ENCODE assay signal across 25 mouse cellular contexts in the genomic region with DNA sequence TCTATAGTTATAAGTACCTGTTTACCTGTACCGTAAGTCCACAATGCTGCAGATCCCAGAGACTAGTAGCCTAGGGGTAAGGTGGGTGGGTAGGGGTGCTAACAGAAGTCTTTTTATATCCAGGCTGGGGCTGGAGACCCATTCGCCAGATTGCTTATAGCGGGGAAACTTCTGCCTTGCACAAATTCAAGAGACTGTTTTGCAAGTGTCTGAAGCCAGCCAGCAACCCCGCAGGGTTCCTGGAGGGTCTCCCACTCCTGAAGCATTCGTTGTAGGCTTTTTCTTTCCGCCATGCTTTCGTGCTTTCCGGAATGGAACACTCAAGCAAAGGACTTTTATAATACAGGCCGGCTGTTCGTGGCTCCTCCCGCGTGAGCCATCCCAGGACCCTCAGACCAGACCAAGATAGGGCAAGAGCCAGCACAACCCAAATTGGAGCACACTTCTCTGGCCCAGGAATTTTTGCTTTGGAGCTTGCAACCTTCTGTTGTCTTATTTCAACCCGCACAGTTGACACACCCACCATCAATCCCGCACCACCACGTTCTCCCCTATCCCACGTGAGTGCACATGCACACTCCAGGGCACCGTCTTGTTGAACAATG. TPM values are rescaled to one million over a fixed set of nuclear protein-coding genes. Genes with fewer than 3 reads are reported as not detected.
DNase-seq lines count a peak whose midpoint lies in the region; ATAC-seq and TF ChIP-seq lines count a peak whose summit lies in the region.
"Had no signal": no experiment of that assay in that cellular context is flagged by ENCODE, and none has a peak within 500 bp of the region (broad histone marks: within the 10 kb centered on the region; RNA-seq: fewer than 3 reads in every experiment).

No protein-coding gene starts in this region.

- no peaks in the 10 kb centered on the region for H3K9me3 ChIP-seq in forebrain, postnatal 0 days (ENCODE audit: low read length)
- no peaks in the 10 kb centered on the region for H3K9me3 ChIP-seq in forebrain, embryonic 13.5 days (replicated peaks)
- no peaks in the 10 kb centered on the region for H3K9me3 ChIP-seq in midbrain, embryonic 10.5 days (replicated peaks)
- no peaks in the 10 kb centered on the region for H3K9me3 ChIP-seq in midbrain, postnatal 0 days (ENCODE audit: low read length)
- H3K9me3 ChIP-seq in limb, embryonic 10.5 days (replicated peaks) = no peaks in the 10 kb centered on the region
- H3K9me3 ChIP-seq: heart, embryonic 15.5 days; liver, embryonic 12.5 days had no signal

- no peaks in the 10 kb centered on the region for H3K36me3 ChIP-seq in forebrain, postnatal 0 days (ENCODE audit: insufficient read depth)
- H3K36me3 ChIP-seq in forebrain, embryonic 13.5 days (ENCODE audit: poor library complexity, severe bottlenecking) = no peaks in the 10 kb centered on the region
- no peaks in the 10 kb centered on the region for H3K36me3 ChIP-seq in midbrain, embryonic 10.5 days
- H3K36me3 ChIP-seq in midbrain, postnatal 0 days (ENCODE audit: insufficient read depth, low read length) = no peaks in the 10 kb centered on the region
- no peaks in the 10 kb centered on the region for H3K36me3 ChIP-seq in limb, embryonic 10.5 days
- H3K36me3 ChIP-seq: heart, embryonic 15.5 days; liver, embryonic 12.5 days had no signal

- DNase-seq in forebrain, postnatal 0 days = peak; percentile 72
- DNase-seq in midbrain, embryonic 10.5 days (ENCODE audit: low spot score) = peak; percentile 37
- DNase-seq in midbrain, postnatal 0 days (ENCODE audit: low spot score) = no peak
- DNase-seq in embryo, embryonic 11 days = peak; percentile 26
- peak; percentile 49 for DNase-seq in limb, embryonic 10.5 days (ENCODE audit: low spot score)
- DNase-seq in kidney, postnatal 4 days = no peak
- no peak for DNase-seq in spleen, postnatal 10 days (ENCODE audit: low spot score in 2 of 2)
- DNase-seq: adrenal gland, adult 2 months; cerebellum, adult 9-11 months; gastrocnemius, postnatal 14 days; heart, adult 2 months; heart, postnatal 4 days; kidney, adult 9 months; kidney, postnatal 36 days; lung, adult 2 months; lung, postnatal 4 days; thymus, adult 2 months had no signal

- no peaks in the 10 kb centered on the region for H3K4me1 ChIP-seq in forebrain, postnatal 0 days (ENCODE audit: insufficient read depth)
- H3K4me1 ChIP-seq in forebrain, embryonic 13.5 days = peaks cover 8% of the 10 kb centered on the region
- H3K4me1 ChIP-seq in midbrain, embryonic 10.5 days = peaks cover 30% of the 10 kb centered on the region
- H3K4me1 ChIP-seq in midbrain, postnatal 0 days (ENCODE audit: insufficient read depth, low read length) = no peaks in the 10 kb centered on the region
- H3K4me1 ChIP-seq in limb, embryonic 10.5 days = peaks cover 22% of the 10 kb centered on the region
- H3K4me1 ChIP-seq: liver, embryonic 12.5 days had no signal

- H3K27ac ChIP-seq in forebrain, postnatal 0 days (ENCODE audit: low read depth, low read length) = no peak overlapping the region
- H3K27ac ChIP-seq in forebrain, embryonic 13.5 days = no peak overlapping the region
- H3K27ac ChIP-seq in midbrain, embryonic 10.5 days (replicated peaks) = no peak overlapping the region
- no peak overlapping the region for H3K27ac ChIP-seq in midbrain, postnatal 0 days (ENCODE audit: low read depth, low read length)
- H3K27ac ChIP-seq in limb, embryonic 10.5 days = no peak overlapping the region
- H3K27ac ChIP-seq: heart, adult 2 months; heart, embryonic 15.5 days; liver, embryonic 12.5 days had no signal

- no peak; the same call in 1 of the 2 replicates for ATAC-seq in forebrain, postnatal 0 days
- ATAC-seq in forebrain, embryonic 13.5 days = no peak
- ATAC-seq in midbrain, postnatal 0 days (ENCODE audit: low FRiP score) = no peak
- ATAC-seq: liver, embryonic 12.5 days had no signal

- H3K4me2 ChIP-seq in forebrain, postnatal 0 days (ENCODE audit: low read depth) = no peak overlapping the region
- H3K4me2 ChIP-seq in forebrain, embryonic 13.5 days = no peak overlapping the region
- H3K4me2 ChIP-seq in midbrain, postnatal 0 days (ENCODE audit: low read depth, low read length, poor library complexity, severe bottlenecking) = no peak overlapping the region
- H3K4me2 ChIP-seq: heart, embryonic 15.5 days; liver, embryonic 12.5 days had no signal

- no peak overlapping the region for H3K4me3 ChIP-seq in forebrain, postnatal 0 days (ENCODE audit: low read depth, low read length)
- H3K4me3 ChIP-seq in forebrain, embryonic 13.5 days = no peak overlapping the region
- H3K4me3 ChIP-seq in midbrain, embryonic 10.5 days = no peak overlapping the region
- H3K4me3 ChIP-seq in midbrain, postnatal 0 days (ENCODE audit: low read depth, low read length) = no peak overlapping the region
- H3K4me3 ChIP-seq in limb, embryonic 10.5 days = no peak overlapping the region
- H3K4me3 ChIP-seq: erythroblast, embryonic 14.5 days; heart, adult 2 months; heart, embryonic 15.5 days; liver, embryonic 12.5 days had no signal

- no peak for TF ChIP-seq CTCF in forebrain, postnatal 0 days (IDR thresholded peaks at IDR 0.05; ENCODE audit: low read depth)
- TF ChIP-seq CTCF in midbrain, postnatal 0 days (IDR thresholded peaks at IDR 0.05) = no peak

- no peak overlapping the region for H3K9ac ChIP-seq in forebrain, postnatal 0 days
- no peak overlapping the region for H3K9ac ChIP-seq in forebrain, embryonic 13.5 days
- no peak overlapping the region for H3K9ac ChIP-seq in midbrain, postnatal 0 days (replicated peaks; ENCODE audit: low read length, poor library complexity, severe bottlenecking)
- H3K9ac ChIP-seq: heart, embryonic 15.5 days; liver, embryonic 12.5 days had no signal

- WGBS in forebrain, postnatal 0 days = 2% methylated on average over 17 of the region's 17 CpGs
- WGBS in forebrain, embryonic 13.5 days = 3% methylated on average over 17 of the region's 17 CpGs
- 2% methylated on average over 17 of the region's 17 CpGs for WGBS in midbrain, embryonic 10.5 days
- 3% methylated on average over 17 of the region's 17 CpGs for WGBS in midbrain, postnatal 0 days
- 2% methylated on average over 17 of the region's 17 CpGs for WGBS in limb, embryonic 10.5 days

- peaks cover 92% of the 10 kb centered on the region for H3K27me3 ChIP-seq in forebrain, postnatal 0 days (ENCODE audit: insufficient read depth, low read length)
- H3K27me3 ChIP-seq in forebrain, embryonic 13.5 days = peaks cover 95% of the 10 kb centered on the region
- H3K27me3 ChIP-seq in midbrain, embryonic 10.5 days (ENCODE audit: low read depth, poor library complexity, severe bottlenecking) = peaks cover 99% of the 10 kb centered on the region
- H3K27me3 ChIP-seq in midbrain, postnatal 0 days (ENCODE audit: insufficient read depth, low read length) = peaks cover 81% of the 10 kb centered on the region
- H3K27me3 ChIP-seq in limb, embryonic 10.5 days (ENCODE audit: low read depth, poor library complexity, severe bottlenecking) = peaks cover 100% of the 10 kb centered on the region

RNA-seq across cellular contexts. Expression of a gene that starts 10.0 kb away (rescaled TPM):
- 4.6 and 7.8 TPM in 2 replicates for total RNA-seq in forebrain, postnatal 0 days (2014; rRNA removed)
- 4.1 and 5.7 TPM in 2 replicates for polyA plus RNA-seq in forebrain, postnatal 0 days (2015; fragmentation: Nextera tagmentation; extraction: Ambion mirVana)
- polyA plus RNA-seq in forebrain, embryonic 13.5 days (2015; fragmentation: Nextera tagmentation; extraction: Ambion mirVana) = 2.9 and 3.4 TPM in 2 replicates
- 7.0 and 7.1 TPM in 2 replicates for polyA plus RNA-seq in midbrain, embryonic 10.5 days (2016; fragmentation: Nextera tagmentation; extraction: Ambion mirVana)
- total RNA-seq in midbrain, postnatal 0 days (2014; rRNA removed) = 7.5 and 11.0 TPM in 2 replicates
- 4.3 and 5.1 TPM in 2 replicates for polyA plus RNA-seq in midbrain, postnatal 0 days (2015; fragmentation: Nextera tagmentation; extraction: Ambion mirVana)
- polyA plus RNA-seq in limb, embryonic 10.5 days (2016; fragmentation: Nextera tagmentation; extraction: Ambion mirVana) = 0.44 and 0.75 TPM in 2 replicates
- total RNA-seq: adrenal gland, adult 2 months; heart, postnatal 4 days had no signal
- polyA plus RNA-seq: adrenal gland, adult 2 months; erythroblast, embryonic 14.5 days had no signal

RNA-seq across cellular contexts. Expression of a gene that starts 56.5 kb away (rescaled TPM):
- total RNA-seq in forebrain, postnatal 0 days (2014; rRNA removed) = 0.69 and 2.8 TPM in 2 replicates
- not detected in 2 replicates for polyA plus RNA-seq in forebrain, postnatal 0 days (2015; fragmentation: Nextera tagmentation; extraction: Ambion mirVana)
- not detected in 2 replicates for polyA plus RNA-seq in forebrain, embryonic 13.5 days (2015; fragmentation: Nextera tagmentation; extraction: Ambion mirVana)
- not detected in 2 replicates for polyA plus RNA-seq in midbrain, embryonic 10.5 days (2016; fragmentation: Nextera tagmentation; extraction: Ambion mirVana)
- 0.90 and 0.99 TPM in 2 replicates for total RNA-seq in midbrain, postnatal 0 days (2014; rRNA removed)
- polyA plus RNA-seq in midbrain, postnatal 0 days (2015; fragmentation: Nextera tagmentation; extraction: Ambion mirVana) = not detected in 2 replicates
- not detected in 2 replicates for polyA plus RNA-seq in limb, embryonic 10.5 days (2016; fragmentation: Nextera tagmentation; extraction: Ambion mirVana)
- total RNA-seq: adrenal gland, adult 2 months; gastrocnemius, postnatal 14 days; heart, postnatal 4 days had no signal
- polyA plus RNA-seq: C2C12; embryonic facial prominence, embryonic 11.5 days; erythroblast, embryonic 14.5 days; heart, adult 2 months; heart, embryonic 15.5 days; liver, embryonic 12.5 days; neural tube, embryonic 14.5 days; stomach, embryonic 16.5 days had no signal

RNA-seq across cellular contexts. Expression of a gene that starts 59.7 kb away (rescaled TPM):
- total RNA-seq in forebrain, postnatal 0 days (2014; rRNA removed) = 2.8 and 5.4 TPM in 2 replicates
- 2.9 and 3.4 TPM in 2 replicates for polyA plus RNA-seq in forebrain, postnatal 0 days (2015; fragmentation: Nextera tagmentation; extraction: Ambion mirVana)
- polyA plus RNA-seq in forebrain, embryonic 13.5 days (2015; fragmentation: Nextera tagmentation; extraction: Ambion mirVana) = 1.2 and 1.5 TPM in 2 replicates
- polyA plus RNA-seq in midbrain, embryonic 10.5 days (2016; fragmentation: Nextera tagmentation; extraction: Ambion mirVana) = 0.70 and 1.5 TPM in 2 replicates
- 4.9 and 5.3 TPM in 2 replicates for total RNA-seq in midbrain, postnatal 0 days (2014; rRNA removed)
- polyA plus RNA-seq in midbrain, postnatal 0 days (2015; fragmentation: Nextera tagmentation; extraction: Ambion mirVana) = 1.7 and 1.9 TPM in 2 replicates
- polyA plus RNA-seq in limb, embryonic 10.5 days (2016; fragmentation: Nextera tagmentation; extraction: Ambion mirVana) = 0.09 TPM in 1 of 2 replicates, not detected in the other
- total RNA-seq: gastrocnemius, postnatal 14 days had no signal
- polyA plus RNA-seq: erythroblast, embryonic 14.5 days had no signal

Comparison
In these comparisons a context has a peak if more than half of its experiments do, and no peak if none do; other contexts are left out.
1. DNase-seq: peak in forebrain, postnatal 0 days (single experiment), midbrain, embryonic 10.5 days (single experiment), embryo, embryonic 11 days (single experiment) and limb, embryonic 10.5 days (single experiment); none in midbrain, postnatal 0 days (single experiment), kidney, postnatal 4 days (0 of 2) and spleen, postnatal 10 days (0 of 2).